Mouse (Mus musculus): Measurements from ENCODE around the gene Zfp981.
"Not testable (repeated sequence)": the region's sequence is repeated elsewhere in the genome, so short reads cannot be mapped to it uniquely, and the experiment has no call there.

GRCm38 (mm10) chr4:146485183-146485939 is 16.5 kb upstream of the Zfp981 start:
- not testable (repeated sequence) for TF ChIP-seq CTCF (IDR thresholded peaks at IDR 0.05; ENCODE audit: control insufficient read depth, insufficient read depth, low read length); POLR2A (IDR thresholded peaks at IDR 0.05; ENCODE audit: borderline replicate concordance, control insufficient read depth, low read depth, low read length)

All from bone marrow, adult 2 months (tissue).